Mouse (Mus musculus) heart, postnatal 0 days (tissue): ENCODE measurements around the gene Mmrn2.

Experiments
- CTCF ChIP-seq: IDR thresholded peaks from 2 replicates; pipeline ENCODE4 v1.5.1; 2016; ENCODE audit warnings: antibody characterized with exemption, control low read depth, low read depth
- EP300 ChIP-seq: IDR thresholded peaks from 2 replicates; pipeline ENCODE4 v1.6.1; 2016; ENCODE audit warnings: antibody characterized with exemption, low read depth

GRCm38 (mm10) chr14:34393295-34393694 is 18.0 kb downstream of the Mmrn2 start:
- TF ChIP-seq EP300 = no peak
- TF ChIP-seq CTCF = no peak
